Mouse (Mus musculus) left cerebral cortex, adult 2 months (tissue): ENCODE measurements around the gene Pqlc2. TPM values are rescaled to one million over a fixed set of nuclear protein-coding genes. Genes with fewer than 3 reads are reported as not detected.
A peak's percentile ranks its signal among the peaks of the same experiment; 100 is the strongest.

Experiments used
- DNase-seq, 2 experiments: peaks; one replicate each; pipeline ENCODE4 v3.0.0; 2021 to 2022; ENCODE audit warnings: low spot score in 2 of 2, mixed read lengths in 1 of 2; ENCODE audit errors: extremely low spot score in 1 of 2
- H3K27ac ChIP-seq: fragments of 200-600 bp; 2 replicates; pipeline ENCODE4 v1.8.1; 2022
- H3K4me3 ChIP-seq: fragments of 200-600 bp; 2 replicates; pipeline ENCODE4 v1.8.1; 2022
- CTCF ChIP-seq: fragments of 200-600 bp; IDR thresholded peaks from 2 replicates; pipeline ENCODE4 v1.8.1; 2022; ENCODE audit warnings: antibody characterized with exemption, mild to moderate bottlenecking, moderate library complexity
- intact Hi-C: fragments of 180-260 bp; cut with DNase I; formaldehyde crosslinking; loops from one replicate; pipeline ENCODE4 v1.15.1; 2025
- total RNA-seq, 2 experiments: library from RNA; stranded (reverse); gene quantifications; 2 replicates each; pipeline ENCODE4 v1.2.3; 2021

Gene Pqlc2
- total RNA-seq, 2 experiments from 2014 or later = 13.3 to 13.9 TPM

DNA sequence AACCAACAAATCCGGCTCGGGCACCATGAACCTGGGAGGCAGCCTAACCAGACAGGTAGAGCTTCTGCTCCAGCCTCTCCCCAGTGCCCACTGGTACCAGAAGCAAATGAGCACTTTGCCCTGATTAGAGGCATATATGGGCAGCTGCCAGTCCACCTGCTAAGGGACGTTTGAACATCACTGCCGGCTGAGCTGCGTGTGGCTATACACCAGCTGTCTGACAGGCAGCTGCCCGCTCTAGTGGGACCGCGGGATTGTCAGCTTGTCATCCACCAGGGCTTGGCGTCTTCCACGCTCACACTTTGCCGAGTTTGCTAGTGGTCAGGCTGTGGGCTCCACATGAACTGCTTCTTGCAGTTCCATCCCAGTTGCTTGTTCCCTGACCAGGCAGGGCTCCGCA is 30.0 kb downstream of the Pqlc2 start:
- intact Hi-C loops = loop anchor here (10.0 kb wide), 1 partner anchor 366 kb away; the partner anchor contains the start of gene Otud3
- H3K27ac ChIP-seq = no peak overlapping the region
- no peak for DNase-seq
- TF ChIP-seq CTCF = no peak
- H3K4me3 ChIP-seq = no peak overlapping the region

DNA sequence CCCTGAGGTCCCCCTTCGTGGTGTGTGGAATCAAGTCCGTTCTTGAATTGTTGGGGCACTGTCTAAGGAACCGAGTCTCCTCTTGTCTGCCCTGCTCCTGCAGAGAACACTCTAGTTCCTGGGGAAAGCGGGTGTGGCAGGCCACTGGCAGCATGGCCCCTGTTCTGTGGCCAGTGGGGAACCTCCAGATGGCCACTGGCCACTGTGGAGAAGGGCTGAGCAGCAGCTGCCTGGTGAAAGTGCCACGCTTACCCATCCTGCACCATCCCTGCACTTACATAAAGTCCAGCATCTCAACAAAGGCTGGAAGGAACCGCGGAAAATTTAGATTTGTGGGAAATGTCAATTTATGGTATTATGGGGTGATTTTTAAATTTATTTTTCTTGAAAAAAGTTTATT is 34.1 kb downstream of the Pqlc2 start:
- no peak for DNase-seq
- Histone ChIP-seq H3K4me3 (no peak overlapping the region), H3K27ac (no peak overlapping the region)
- no peak for TF ChIP-seq CTCF
- intact Hi-C loops = no loop called here

DNA sequence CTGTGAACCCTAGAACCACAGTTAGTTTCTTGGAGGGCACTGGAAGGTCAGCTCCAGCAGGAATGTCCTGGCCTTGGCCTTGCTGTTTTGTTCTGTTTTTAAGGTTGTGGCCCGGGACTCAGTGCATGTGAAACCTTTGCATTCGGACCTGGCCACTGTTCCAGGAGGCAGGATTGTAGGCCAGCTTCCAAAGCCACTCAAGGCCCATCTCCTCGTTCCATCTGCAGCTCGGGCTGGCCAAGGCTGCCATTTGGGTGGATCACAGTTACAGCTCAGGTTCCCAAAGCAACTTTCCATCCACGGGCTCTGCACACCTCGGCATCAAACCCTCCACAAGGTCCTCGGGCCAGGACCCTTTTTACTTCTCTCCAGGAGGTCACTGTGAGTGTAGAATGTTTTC is 35.9 kb downstream of the Pqlc2 start:
- H3K4me3 ChIP-seq = no peak overlapping the region
- TF ChIP-seq CTCF = no peak
- intact Hi-C loops = no loop called here
- no peak overlapping the region for H3K27ac ChIP-seq
- DNase-seq = no peak

DNA sequence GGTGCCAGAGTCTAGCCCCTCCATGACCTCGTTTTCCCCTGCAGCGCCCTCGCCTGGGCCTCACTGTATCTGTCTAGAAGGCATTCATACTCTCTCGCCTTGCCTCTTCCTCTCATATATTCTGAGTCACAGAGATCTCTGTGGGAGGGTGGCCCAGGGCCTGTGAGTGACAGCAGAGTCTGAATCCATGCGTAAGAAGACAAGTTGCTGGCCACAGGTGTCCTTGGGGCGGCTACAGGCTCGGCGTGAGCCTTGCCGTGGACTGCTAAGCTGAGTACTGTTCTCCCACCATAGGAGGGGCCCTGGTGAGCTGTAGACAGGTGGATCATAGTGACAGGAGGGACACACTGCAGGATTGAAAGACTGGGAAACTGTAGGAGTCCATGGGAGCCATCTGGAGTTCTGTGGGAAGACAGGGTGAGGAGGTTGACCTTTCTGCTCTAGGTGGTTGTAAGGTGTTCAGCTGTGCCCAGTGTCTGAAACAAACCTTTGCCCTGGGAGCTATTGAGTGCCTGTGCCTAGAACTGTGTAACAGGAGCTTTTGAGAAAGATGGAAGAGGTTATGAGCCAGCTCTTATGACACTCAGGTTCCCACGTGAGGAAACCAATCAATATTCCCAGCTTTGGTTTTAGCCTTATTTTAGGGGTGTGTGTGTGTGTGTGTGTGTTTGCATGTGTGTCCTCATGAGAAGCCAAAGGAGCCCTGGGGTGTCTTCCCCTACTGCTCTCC is 37.4 kb downstream of the Pqlc2 start:
- no peak overlapping the region for H3K27ac ChIP-seq
- no peak for TF ChIP-seq CTCF
- no peak for DNase-seq
- no peak overlapping the region for H3K4me3 ChIP-seq
- intact Hi-C loops = no loop called here

DNA sequence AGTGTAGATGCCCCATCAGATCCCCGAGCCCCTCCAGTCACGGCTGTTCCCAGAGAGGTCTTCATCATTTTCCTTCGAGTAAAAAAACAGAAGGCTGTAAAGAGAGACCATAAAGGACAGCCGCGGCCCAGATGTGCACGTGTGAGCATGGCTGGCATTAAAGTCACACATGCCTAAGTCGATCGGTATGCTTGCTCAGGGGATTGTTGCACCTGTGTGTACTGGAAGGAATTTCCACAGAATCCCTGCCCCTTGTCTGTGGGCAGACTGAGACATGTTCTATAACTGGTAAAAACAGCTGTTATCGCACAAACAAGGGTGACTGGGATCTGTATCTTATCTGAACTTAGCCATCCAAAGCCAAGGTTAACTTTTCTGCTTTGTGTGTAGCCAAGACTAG is 38.9 kb downstream of the Pqlc2 start:
- intact Hi-C loops = no loop called here
- no peak for DNase-seq
- Histone ChIP-seq H3K27ac (no peak overlapping the region), H3K4me3 (no peak overlapping the region)
- no peak for TF ChIP-seq CTCF

DNA sequence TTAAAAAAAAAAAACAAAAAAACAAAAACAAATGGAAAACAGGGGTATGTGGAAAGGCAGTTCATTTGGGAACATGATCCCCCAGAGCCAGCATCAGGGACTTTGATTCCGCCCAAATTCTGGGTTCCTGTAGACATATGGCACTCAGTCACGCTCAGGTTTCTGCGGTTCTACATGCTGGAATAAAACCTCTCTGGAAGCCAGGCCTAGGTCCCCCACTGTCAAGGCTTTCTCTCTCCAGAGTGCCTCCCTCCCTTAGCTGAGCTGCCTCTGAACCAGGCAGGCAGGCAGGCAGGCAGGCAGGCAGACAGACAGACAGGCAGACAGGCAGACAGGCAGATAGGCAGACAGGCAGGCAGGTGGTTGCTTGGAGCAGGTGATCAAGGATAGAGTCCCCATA is 40.3 kb downstream of the Pqlc2 start:
- no peak for DNase-seq
- H3K4me3 ChIP-seq = no peak overlapping the region
- intact Hi-C loops = no loop called here
- no peak overlapping the region for H3K27ac ChIP-seq
- no peak for TF ChIP-seq CTCF

DNA sequence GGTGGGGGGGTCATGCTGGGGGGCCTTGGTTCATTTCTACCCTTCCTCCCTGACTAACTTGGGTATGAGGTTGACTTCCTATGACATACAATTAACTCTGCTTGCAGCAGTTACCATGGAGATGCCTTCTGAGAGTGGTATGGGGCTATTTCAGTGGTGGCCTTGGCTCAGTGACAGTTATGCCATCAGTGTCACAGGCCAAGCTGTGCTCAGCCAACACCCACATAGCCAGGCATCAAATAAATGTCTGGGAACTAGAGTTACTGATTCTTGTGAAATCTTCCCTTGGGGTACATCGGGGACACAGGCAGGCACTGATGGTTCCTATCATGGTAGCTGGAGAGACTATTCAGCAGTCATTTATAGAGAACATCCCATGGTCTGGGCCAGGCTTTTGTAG is 42.3 kb downstream of the Pqlc2 start:
- DNase-seq = no peak
- Histone ChIP-seq H3K4me3 (no peak overlapping the region), H3K27ac (no peak overlapping the region)
- no peak for TF ChIP-seq CTCF
- intact Hi-C loops = no loop called here

DNA sequence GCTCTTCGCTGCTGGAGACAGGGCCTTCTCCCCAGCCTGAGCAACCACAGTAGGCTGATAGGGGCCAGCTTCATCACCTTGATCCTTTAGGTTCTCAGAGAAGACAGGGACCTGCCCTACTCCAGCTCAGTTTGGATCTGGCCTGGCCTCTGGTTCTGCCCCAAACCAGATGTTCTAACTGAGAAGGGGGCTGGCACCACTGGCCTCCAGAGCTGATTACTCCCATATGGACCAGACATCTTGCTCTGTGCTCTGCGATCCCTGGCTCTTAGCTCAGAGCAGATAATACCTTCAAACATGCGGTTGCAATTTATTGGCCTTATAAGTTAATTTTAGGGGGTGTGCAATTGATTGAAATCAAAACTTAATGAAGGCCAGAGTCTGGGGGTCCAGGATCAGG is 43.2 kb downstream of the Pqlc2 start:
- H3K27ac ChIP-seq = no peak overlapping the region
- no peak overlapping the region for H3K4me3 ChIP-seq
- no peak for TF ChIP-seq CTCF
- DNase-seq = no peak
- intact Hi-C loops = no loop called here

DNA sequence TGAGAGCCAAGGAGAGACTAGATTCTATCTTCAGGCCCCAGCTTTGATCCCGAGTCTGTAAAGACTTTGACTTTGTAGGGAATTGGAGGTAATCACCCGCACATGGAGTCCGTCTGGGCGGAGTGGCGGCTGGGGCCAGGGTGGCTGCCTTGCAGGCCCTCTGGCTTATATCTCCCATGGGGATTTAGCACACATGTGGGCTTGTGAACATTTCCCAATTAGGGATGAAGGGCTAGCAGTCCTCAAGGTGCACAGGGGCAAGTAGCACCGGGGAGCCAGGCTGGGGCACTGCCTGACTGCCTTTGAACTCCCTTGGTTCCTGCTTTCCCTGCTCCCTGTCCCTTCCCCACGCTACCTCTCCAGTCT is 44.0 kb downstream of the Pqlc2 start:
- no peak for TF ChIP-seq CTCF
- no peak for DNase-seq
- intact Hi-C loops = no loop called here
- Histone ChIP-seq H3K4me3 (no peak overlapping the region), H3K27ac (no peak overlapping the region)

DNA sequence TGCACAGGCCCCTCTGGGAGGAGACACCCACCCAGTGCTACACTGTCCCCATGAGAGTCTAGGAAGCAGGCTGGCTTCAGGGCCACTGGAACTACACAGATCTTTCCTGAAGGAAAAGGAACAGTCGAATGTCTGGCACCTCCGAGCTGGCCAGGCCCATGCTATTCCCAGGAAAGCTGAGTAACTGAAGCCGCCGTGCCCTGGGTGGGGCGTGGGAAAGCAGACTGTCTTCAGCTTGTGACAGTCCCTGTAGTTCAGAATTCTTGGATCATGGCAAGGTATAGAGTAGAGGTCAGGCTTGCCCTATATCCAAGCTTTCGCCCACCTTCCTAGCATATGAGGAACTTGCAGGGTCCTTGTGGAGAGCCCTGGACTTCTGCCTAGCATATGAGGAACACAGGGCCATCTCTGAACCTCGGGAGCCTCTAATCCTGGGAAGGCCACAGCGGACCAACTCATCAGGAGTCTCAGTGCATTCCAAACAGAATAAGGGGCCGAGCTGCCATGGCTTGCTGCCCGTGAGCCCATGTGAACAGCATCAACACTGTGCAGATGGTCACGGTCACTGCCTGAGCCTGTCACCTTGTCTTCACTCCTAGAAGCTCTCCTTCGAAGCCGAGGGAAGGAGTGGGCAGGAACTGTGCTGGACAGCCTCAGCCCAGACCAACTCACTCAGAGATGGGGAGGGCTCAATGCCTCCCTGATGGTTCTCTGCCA is 44.6 kb downstream of the Pqlc2 start:
- Histone ChIP-seq H3K27ac (no peak overlapping the region), H3K4me3 (no peak overlapping the region)
- intact Hi-C loops = no loop called here
- no peak for TF ChIP-seq CTCF
- no peak for DNase-seq

DNA sequence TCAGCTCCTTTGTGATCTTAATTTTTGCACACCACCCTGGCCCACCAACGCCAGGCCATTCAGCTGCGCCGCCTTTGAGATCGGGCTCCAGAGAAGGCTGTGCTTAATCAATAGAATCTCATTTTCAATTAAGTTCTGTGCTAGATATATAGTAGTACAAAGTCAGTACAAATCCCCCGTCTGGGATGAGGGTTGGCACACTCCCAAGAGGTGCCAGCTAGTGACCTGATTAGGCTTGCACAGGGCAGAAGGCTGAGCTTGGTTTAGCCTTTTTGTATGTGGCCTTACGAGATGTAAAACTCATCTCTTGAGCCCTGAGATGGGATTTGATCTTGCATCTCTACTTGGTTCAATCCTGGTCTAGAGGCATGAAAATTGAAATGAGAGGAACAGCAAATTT is 47.5 kb downstream of the Pqlc2 start:
- no peak for DNase-seq
- Histone ChIP-seq H3K27ac (no peak overlapping the region), H3K4me3 (no peak overlapping the region)
- intact Hi-C loops = no loop called here
- no peak for TF ChIP-seq CTCF

DNA sequence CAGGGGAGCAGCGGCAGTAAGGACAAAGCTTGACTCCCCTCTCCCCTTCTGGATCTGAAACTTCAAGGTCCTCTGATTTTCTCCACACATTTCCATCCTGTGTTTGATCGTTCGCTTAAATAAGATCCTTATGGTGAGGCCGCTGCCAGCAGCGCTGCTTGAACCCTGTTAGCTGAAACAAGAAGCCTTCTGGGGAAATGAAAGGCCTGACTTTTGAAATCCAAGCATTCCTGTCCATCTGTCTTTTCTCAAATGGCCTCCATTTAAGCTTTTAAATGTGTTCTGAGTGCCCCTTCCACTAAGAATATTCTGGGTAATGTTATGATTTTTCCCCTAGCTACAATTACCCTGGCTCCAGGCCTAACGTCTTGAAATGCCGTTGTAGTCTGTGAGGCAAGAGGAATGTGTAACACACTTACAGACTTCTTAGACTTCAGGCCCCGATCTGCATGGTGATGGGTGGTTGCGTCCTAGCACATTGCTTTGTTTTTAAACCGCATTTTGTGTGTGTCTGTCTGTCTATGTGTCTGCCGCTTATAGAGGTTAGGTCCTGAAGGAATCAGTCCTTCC is 51.1 kb downstream of the Pqlc2 start:
- TF ChIP-seq CTCF = no peak
- intact Hi-C loops = no loop called here
- DNase-seq = no peak
- Histone ChIP-seq H3K4me3 (no peak overlapping the region), H3K27ac (peak overlapping the region; percentile 69)
